Mouse (Mus musculus) inflammation-experienced regulatory T-cells, adult 6 months (primary cell): Measurements from ENCODE around the gene Hacd3. TPM values are rescaled to one million over a fixed set of nuclear protein-coding genes. Genes with fewer than 3 reads are reported as not detected.

Experiments
- ATAC-seq: one replicate; pipeline ENCODE4 v1.8.0; 2017
- polyA plus RNA-seq, 3 experiments: library from polyadenylated mRNA; unstranded; fragments of 100-300 nt; shearing (Covaris generic); gene quantifications; one replicate each; pipeline ENCODE4 v1.2.1; 2017

The Hacd3 gene
- polyA plus RNA-seq, 3 experiments from 2014 or later: 116 to 141 (median 139) TPM

DNA sequence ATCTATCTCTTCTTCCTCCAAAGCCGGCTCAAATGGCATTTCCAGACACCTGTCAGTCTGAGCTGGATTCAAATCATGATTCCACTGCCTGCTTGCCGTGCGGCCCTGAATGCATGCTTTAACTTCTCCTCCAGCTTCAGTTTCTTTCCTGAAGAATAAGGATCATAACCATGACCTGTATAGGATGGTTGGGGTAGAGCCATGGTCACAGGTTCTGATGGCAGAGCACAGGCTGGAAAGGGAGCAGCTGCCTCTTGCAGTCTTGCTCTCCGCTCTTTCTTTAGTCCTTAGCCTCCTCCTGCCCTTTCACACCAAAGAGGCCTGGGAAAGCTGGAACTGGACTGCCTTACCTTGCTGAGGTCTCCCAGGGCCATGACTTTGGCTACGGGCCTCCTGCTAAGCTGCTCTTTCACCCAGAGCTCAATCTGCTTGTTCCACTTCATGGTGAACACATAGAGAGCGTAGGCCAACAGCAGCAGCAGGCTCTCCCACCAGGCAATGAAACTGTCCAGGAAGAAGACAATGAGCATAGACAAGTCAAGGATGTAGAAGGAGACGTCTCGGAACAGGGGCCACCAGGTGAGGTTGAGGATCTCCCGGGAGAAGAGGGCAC, 73.9 kb downstream of the Hacd3 start:
- ATAC-seq: no peak

DNA sequence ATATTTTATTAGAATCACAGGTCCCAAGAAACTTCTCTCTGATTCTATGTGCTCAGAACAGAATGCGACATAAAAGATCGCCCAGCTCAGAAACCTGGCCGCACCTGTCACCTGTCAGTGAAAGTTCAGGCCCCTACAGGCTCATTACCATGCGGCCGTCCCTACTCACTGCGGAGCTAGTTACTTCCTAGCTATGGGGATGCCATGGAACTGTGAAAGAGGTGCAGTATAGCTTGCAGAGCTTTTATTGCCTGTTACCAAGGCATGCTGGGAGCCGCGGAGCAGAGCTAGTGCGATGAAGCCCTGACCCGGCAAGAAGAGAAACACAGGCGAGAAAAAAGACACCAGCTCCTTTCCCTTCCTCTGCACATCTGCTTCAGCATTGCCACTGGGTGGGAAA, 77.5 kb downstream of the Hacd3 start:
- no peak for ATAC-seq

DNA sequence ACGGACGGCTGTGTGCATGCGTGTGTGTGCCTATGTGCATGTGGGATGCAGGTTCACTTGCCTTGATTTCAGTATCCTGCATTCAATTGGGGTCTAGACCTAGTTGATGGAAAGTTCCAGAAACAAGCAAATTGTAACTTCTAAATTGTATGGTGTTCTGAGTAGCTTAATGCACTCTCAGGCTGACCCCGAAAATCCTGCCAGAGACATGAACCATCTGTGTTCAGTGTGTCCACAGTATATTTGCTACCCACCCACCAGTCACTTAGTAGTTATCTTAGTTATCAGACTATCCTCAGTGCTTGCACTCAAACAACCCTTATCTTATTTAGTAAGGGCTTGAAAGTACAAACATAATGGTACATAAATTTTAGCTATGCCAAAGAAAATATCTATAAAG, 79.8 kb downstream of the Hacd3 start:
- no peak for ATAC-seq

DNA sequence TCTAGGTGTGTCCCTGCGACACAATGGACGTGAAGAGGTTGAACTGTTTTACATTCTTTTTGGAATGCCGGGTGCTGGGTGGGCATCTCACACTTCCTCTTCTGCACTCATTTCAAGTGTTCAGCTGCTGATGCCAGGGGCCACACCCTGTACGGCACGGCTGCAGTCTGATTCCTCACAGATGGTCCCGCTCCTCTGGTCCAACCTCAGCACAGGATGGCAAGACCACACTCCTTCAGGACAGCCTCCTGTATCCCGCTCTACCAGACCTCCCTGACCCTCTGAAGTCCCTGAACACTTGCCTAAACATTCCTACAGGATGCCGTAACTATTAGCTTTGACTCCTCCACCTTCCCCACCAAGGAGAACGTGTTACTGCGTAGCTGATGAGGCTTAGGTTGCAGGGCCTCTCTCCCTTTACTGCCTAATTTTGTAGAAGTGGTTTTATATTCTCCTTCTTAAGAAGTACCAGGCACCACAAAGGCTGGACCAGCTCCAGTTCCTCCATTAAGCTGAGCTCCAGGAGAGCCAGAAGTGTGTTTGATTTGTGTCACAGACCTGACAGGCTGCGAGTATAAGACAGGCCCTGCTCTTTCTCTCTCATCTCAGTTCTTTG, 80.7 kb downstream of the Hacd3 start:
- no peak for ATAC-seq

DNA sequence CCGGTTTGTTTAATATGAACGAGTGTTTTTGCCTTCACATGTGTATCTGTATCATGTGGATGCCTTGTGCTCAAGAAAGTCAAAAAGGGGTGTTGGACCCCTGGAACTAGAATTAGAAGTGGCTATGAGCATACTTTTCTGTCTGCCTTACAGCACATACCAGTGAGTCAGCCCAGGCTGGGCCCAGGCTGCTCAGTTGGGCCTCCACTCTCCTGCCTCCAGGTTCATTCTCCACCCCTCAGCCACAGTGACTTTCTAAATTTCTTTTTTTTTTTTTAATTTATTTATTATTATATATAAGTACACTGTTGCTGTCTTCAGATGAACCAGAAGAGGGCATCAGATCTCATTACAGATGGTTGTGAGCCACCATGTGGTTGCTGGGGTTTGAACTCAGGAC, 81.7 kb downstream of the Hacd3 start:
- no peak for ATAC-seq

DNA sequence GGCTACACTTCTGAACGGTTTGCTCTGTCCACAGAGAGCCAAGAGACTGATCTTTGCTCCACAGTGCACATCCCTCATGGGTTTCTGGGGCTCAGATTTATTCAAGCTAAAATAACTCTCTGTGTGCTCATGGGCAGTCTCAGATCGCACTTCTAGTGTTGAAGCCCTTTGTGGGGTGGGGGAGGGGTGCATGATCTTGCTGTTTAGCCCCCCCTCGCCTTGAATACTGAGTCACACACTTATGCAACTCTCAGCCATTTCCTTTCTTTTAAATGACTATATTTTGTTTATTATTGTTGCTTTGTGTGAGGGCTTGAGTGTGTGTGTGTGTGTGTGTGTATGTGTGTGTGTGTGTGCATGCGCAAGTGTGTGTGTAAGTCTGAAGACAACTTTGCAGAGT, 82.2 kb downstream of the Hacd3 start:
- ATAC-seq: no peak

DNA sequence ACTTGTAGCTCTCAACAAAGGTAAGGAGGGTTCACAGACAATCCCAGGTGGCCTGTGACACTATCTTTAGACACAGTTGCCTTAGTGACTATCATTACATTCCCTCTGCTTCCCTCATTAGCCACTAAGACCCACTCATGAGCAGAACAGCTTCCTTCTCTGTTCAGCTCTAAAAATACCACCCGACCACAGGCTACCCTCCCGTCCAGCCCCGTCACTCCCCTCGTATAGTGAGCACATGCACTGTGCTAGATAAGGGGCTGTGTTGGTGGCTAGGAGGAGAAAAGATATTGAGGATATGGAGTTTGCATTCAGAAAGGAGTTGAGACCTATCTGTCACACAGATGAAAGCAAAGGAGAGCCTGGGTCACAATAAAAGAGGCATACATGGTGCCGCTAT, 83.0 kb downstream of the Hacd3 start:
- no peak for ATAC-seq

DNA sequence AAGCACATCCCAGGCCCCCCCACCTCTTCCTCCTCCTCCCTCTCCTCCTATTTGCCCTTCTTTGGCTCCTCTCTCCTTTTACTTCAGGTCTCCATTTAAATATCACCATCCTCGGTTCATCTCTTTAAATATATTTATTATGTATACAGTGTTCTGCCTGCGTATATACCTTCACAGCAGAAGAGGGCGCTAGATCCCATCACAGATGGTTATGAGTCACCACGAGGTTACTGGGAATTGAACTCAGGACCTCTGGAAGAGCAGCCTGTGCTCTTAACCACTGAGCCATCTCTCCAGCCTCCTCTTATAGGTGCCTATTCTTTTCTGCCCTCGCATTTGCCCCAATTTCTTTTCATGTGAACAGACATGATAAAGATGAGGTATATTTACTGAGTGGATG, 84.0 kb downstream of the Hacd3 start:
- no peak for ATAC-seq

Other genes starting within 250 kb of the Hacd3 start
- 10 to 100 TPM; 16.5 to 20.8 (median 20.3) TPM for gene Dennd4a, start 210.4 kb downstream of the Hacd3 start, polyA plus RNA-seq
- under 1 TPM; 0.07 to 0.20 (median 0.17) TPM for gene Slc24a1, start 70.1 kb downstream of the Hacd3 start, polyA plus RNA-seq
- gene Ints14, start 60.8 kb downstream of the Hacd3 start, polyA plus RNA-seq: 10 to 100 TPM; 34.8 to 38.2 (median 36.5) TPM
- 10 to 100 TPM; 18.2 to 26.5 (median 25.0) TPM for gene Dpp8, start 10.7 kb upstream of the Hacd3 start, polyA plus RNA-seq
- gene Igdcc4, start 79.8 kb upstream of the Hacd3 start, polyA plus RNA-seq: under 1 TPM in 2 of 3 experiments, not detected in 1; 0.24 to 0.28 TPM
- gene Igdcc3, start 119.5 kb upstream of the Hacd3 start, polyA plus RNA-seq: not detected
- gene Parp16, start 173.7 kb upstream of the Hacd3 start, polyA plus RNA-seq: 1 to 10 TPM; 5.4 to 8.0 (median 5.8) TPM
- gene Cilp, start 243.5 kb upstream of the Hacd3 start, polyA plus RNA-seq: not detected